Mouse (Mus musculus) C2C12 (cell line): Measurements from ENCODE around the gene Lrrc36. TPM values are rescaled to one million over a fixed set of nuclear protein-coding genes. Genes with fewer than 3 reads are reported as not detected.
A peak's percentile ranks its signal among the peaks of the same experiment; 100 is the strongest.

Experiments used
- H3K27me3 ChIP-seq: one replicate; pipeline ENCODE4 v1.6.1; 2011; ENCODE audit not compliant: control insufficient read depth, insufficient read depth, insufficient read length
- H3K36me3 ChIP-seq: one replicate; pipeline ENCODE4 v1.6.1; 2011; ENCODE audit not compliant: control insufficient read depth, insufficient read depth
- H3K4me3 ChIP-seq: one replicate; pipeline ENCODE4 v1.5.1; 2011; ENCODE audit warnings: mild to moderate bottlenecking, control low read depth; ENCODE audit not compliant: poor library complexity, insufficient read depth, severe bottlenecking
- H3K79me2 ChIP-seq: one replicate; pipeline ENCODE4 v1.6.1; 2011; ENCODE audit not compliant: control insufficient read depth, insufficient read depth
- H3K79me3 ChIP-seq: one replicate; pipeline ENCODE4 v1.6.1; 2011; ENCODE audit warnings: low read depth, control low read depth
- H3ac ChIP-seq: one replicate; pipeline ENCODE3; 2011; ENCODE audit warnings: low read depth; ENCODE audit not compliant: control insufficient read depth, insufficient read length
- CEBPB ChIP-seq: IDR thresholded peaks from one replicate; pipeline ENCODE4 v1.6.1; 2011; ENCODE audit warnings: low read depth, mild to moderate bottlenecking, control low read depth, moderate library complexity
- CTCF ChIP-seq: IDR thresholded peaks from one replicate; pipeline ENCODE4 v1.5.1; 2011; ENCODE audit not compliant: control insufficient read depth, insufficient read depth, insufficient read length
- FOSL1 ChIP-seq: IDR thresholded peaks from one replicate; pipeline ENCODE4 v1.8.0; 2011; ENCODE audit warnings: mild to moderate bottlenecking, low read length; ENCODE audit not compliant: poor library complexity, insufficient read depth, severe bottlenecking
- MAX ChIP-seq: IDR thresholded peaks from one replicate; pipeline ENCODE4 v1.6.1; 2011; ENCODE audit warnings: mild to moderate bottlenecking, control low read depth
- MYOD1 ChIP-seq: IDR thresholded peaks from one replicate; pipeline ENCODE4 v1.6.1; 2011; ENCODE audit warnings: low read depth; ENCODE audit not compliant: control insufficient read depth, insufficient read length
- MYOG ChIP-seq: IDR thresholded peaks from one replicate; pipeline ENCODE4 v1.6.1; 2011; ENCODE audit not compliant: control insufficient read depth, insufficient read length; ENCODE audit errors: extremely low read depth
- USF1 ChIP-seq: IDR thresholded peaks from one replicate; pipeline ENCODE4 v1.6.1; 2011; ENCODE audit warnings: low read depth, mild to moderate bottlenecking, control low read depth, moderate library complexity
- long read RNA-seq, 2 experiments: library from polyadenylated mRNA; unstranded; transcript quantifications; one replicate each; pipeline ENCODE4 v2.0.0; 2019 to 2020
- polyA plus RNA-seq: library from polyadenylated mRNA; unstranded; fragments of >200 nt; fragmentation: generic; extraction: Trizol; gene quantifications from one replicate; pipeline ENCODE4 v1.2.1, GENCODE M21; 2012; ENCODE audit warnings: missing spikeins

The Lrrc36 gene
- not detected for polyA plus RNA-seq
- long read RNA-seq, experiment 1 = 0 reads
- long read RNA-seq, experiment 2 = 0 reads

DNA sequence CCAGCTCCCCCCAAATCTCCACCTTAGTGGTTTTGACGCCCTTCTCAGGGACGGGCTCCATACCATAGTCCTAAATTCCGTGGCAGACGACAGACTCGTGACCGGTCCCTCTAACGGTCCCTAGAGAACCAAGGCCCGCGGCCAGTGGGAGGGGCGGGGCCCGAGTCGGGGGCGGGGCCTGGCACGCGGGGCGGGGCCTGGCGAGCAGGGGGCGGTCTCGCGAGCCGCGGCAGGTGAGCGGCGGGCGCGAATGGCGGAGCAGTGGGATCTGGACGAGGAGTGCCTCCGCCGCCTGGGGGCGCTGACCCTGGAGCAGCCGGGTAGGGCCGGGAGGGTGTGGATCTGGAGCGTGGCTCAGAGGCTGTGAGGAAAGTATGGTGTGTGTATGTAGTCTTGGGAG lies at the start of gene Lrrc36, which contains the start of gene Kctd19:
Gene Lrrc36, plus strand, starts transcription at position 181 of the 400 bp plus-strand sequence.
Gene Kctd19, minus strand, starts transcription at position 112 of the 400 bp plus-strand sequence.
- TF ChIP-seq MYOG (no peak), MAX (no peak), CTCF (no peak), CEBPB (no peak), MYOD1 (no peak), FOSL1 (no peak), USF1 (no peak)
- Histone ChIP-seq H3K79me3 (no peaks in the 10 kb centered on the region), H3K27me3 (peaks cover 23% of the 10 kb centered on the region), H3K79me2 (no peaks in the 10 kb centered on the region), H3K4me3 (no peak within 1 kb of the TSS), H3ac (no peak within 1 kb of the TSS), H3K36me3 (no peaks in the 10 kb centered on the region)

GRCm38 (mm10) chr8:105367107-105367506 lies 46.3 kb upstream of the Lrrc36 start:
- Histone ChIP-seq H3K36me3 (peaks cover 78% of the 10 kb centered on the region), H3K4me3 (no peak overlapping the region), H3K79me3 (no peaks in the 10 kb centered on the region), H3K27me3 (no peaks in the 10 kb centered on the region), H3ac (no peak overlapping the region), H3K79me2 (no peaks in the 10 kb centered on the region)
- TF ChIP-seq USF1 (no peak), MYOG (no peak), CEBPB (no peak), MYOD1 (no peak), MAX (no peak), CTCF (no peak), FOSL1 (no peak)

GRCm38 (mm10) chr8:105372473-105372872 lies 40.9 kb upstream of the Lrrc36 start:
- Histone ChIP-seq H3K79me3 (no peaks in the 10 kb centered on the region), H3K27me3 (no peaks in the 10 kb centered on the region)
- TF ChIP-seq MYOG (no peak), MAX (peak; percentile 46)

DNA sequence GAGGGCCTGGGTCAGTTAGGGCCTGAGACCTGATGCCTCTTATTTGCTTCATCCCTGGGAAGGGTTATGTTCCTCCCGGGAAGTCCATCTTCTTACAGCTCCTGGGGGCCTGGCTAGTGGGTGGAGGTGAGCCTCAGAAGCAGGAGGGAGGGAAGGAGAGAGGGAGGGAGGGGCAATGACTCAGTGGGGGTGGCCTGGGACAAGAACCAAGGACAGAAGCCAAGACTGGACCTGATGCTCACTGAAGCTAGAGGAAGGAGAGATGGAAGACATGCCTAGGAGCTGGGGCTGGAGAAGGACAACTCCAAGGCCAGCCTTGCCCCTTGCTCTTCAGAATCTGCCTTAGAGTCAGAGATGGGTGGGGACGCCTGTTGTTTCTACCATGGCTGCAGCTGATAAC lies 40.3 kb upstream of the Lrrc36 start, which contains the start of gene Plekhg4:
Gene Plekhg4, plus strand, starts transcription at position 243 of the 400 bp plus-strand sequence.
- no peaks in the 10 kb centered on the region for H3K79me3 ChIP-seq

More at GRCm38 (mm10) chr8:105372473-105372872, 40.9 kb upstream of the Lrrc36 start:
- H3K4me3 ChIP-seq = no peak overlapping the region
- H3K36me3 ChIP-seq = peaks cover 42% of the 10 kb centered on the region
- peak overlapping the region; percentile 47 for H3ac ChIP-seq
- H3K79me2 ChIP-seq = no peaks in the 10 kb centered on the region

GRCm38 (mm10) chr8:105374513-105374966 lies 38.8 kb upstream of the Lrrc36 start:
- TF ChIP-seq USF1 (no peak), CTCF (peak; percentile 25)
- no peaks in the 10 kb centered on the region for H3K79me3 ChIP-seq
- no peak overlapping the region for H3K4me3 ChIP-seq
- H3K36me3 ChIP-seq = peaks cover 33% of the 10 kb centered on the region
- H3K79me2 ChIP-seq = no peaks in the 10 kb centered on the region
- H3ac ChIP-seq = no peak overlapping the region
- no peaks in the 10 kb centered on the region for H3K27me3 ChIP-seq

More for the DNA sequence above, 40.3 kb upstream of the Lrrc36 start, which contains the start of gene Plekhg4:
- Histone ChIP-seq H3K27me3 (no peaks in the 10 kb centered on the region), H3K36me3 (peaks cover 36% of the 10 kb centered on the region), H3K4me3 (no peak within 1 kb of the TSS), H3K79me2 (no peaks in the 10 kb centered on the region), H3ac (peak within 1 kb of the TSS; percentile 47)
- TF ChIP-seq MYOG = no peak
- no peak for TF ChIP-seq USF1
- no peak for TF ChIP-seq CEBPB
- no peak for TF ChIP-seq FOSL1
- TF ChIP-seq MAX = no peak

GRCm38 (mm10) chr8:105378673-105379072 lies 34.7 kb upstream of the Lrrc36 start:
- Histone ChIP-seq H3K36me3 (peaks cover 23% of the 10 kb centered on the region), H3K4me3 (no peak overlapping the region), H3K27me3 (no peaks in the 10 kb centered on the region), H3ac (no peak overlapping the region), H3K79me2 (no peaks in the 10 kb centered on the region), H3K79me3 (no peaks in the 10 kb centered on the region)
- TF ChIP-seq MYOD1 (no peak), FOSL1 (no peak), MYOG (no peak), CTCF (no peak), USF1 (no peak), MAX (no peak), CEBPB (no peak)
